Mouse (Mus musculus) midbrain, embryonic 16.5 days (tissue): Measurements from ENCODE around the gene Nup205. TPM values are rescaled to one million over a fixed set of nuclear protein-coding genes. Genes with fewer than 3 reads are reported as not detected.

ENCODE experiments used
- ATAC-seq: fragments of 200-750 bp; cut with Nextera tagmentation; 2 replicates; pipeline ENCODE4 v1.8.0; 2017; ENCODE audit warnings: moderate TSS enrichment
- H3K27ac ChIP-seq: fragments of 300-500 bp; sonication (generic); 2 replicates; pipeline ENCODE4 v1.5.1; 2014; ENCODE audit warnings: mild to moderate bottlenecking, low read length, mixed read lengths
- H3K27me3 ChIP-seq: fragments of 300-500 bp; sonication (generic); 2 replicates; pipeline ENCODE4 v1.6.1; 2014; ENCODE audit warnings: low read depth, low read length, mixed read lengths; ENCODE audit not compliant: control insufficient read depth, insufficient read depth
- H3K36me3 ChIP-seq: fragments of 300-500 bp; sonication (generic); 2 replicates; pipeline ENCODE4 v1.6.1; 2014; ENCODE audit warnings: mild to moderate bottlenecking, low read length, moderate library complexity, mixed read lengths; ENCODE audit not compliant: control insufficient read depth, insufficient read depth
- H3K4me1 ChIP-seq: fragments of 300-500 bp; sonication (generic); 2 replicates; pipeline ENCODE4 v1.6.1; 2014; ENCODE audit warnings: mild to moderate bottlenecking, low read length, mixed read lengths; ENCODE audit not compliant: control insufficient read depth, insufficient read depth
- H3K4me2 ChIP-seq: fragments of 300-500 bp; sonication (generic); 2 replicates; pipeline ENCODE4 v1.6.1; 2014; ENCODE audit warnings: mild to moderate bottlenecking, low read length, mixed read lengths
- H3K4me3 ChIP-seq: fragments of 300-500 bp; sonication (generic); 2 replicates; pipeline ENCODE4 v1.5.1; 2014; ENCODE audit warnings: low read depth, mild to moderate bottlenecking, low read length, moderate library complexity, mixed read lengths
- H3K9ac ChIP-seq: fragments of 300-500 bp; sonication (generic); 2 replicates; pipeline ENCODE4 v1.6.1; 2014; ENCODE audit warnings: low read depth, low read length, mixed read lengths
- H3K9me3 ChIP-seq: fragments of 300-500 bp; sonication (generic); replicated peaks from 2 replicates; pipeline ENCODE4 v1.6.1; 2014; ENCODE audit warnings: mild to moderate bottlenecking, low read length, mixed read lengths; ENCODE audit not compliant: control insufficient read depth, poor library complexity, severe bottlenecking
- WGBS: fragments of 180-500 bp; shearing (Covaris S2); extraction: QIAGEN DNeasy Blood & Tissue Kit; methylation state at CpG from one replicate; pipeline ENCODE4 v1.1.7; 2014; 5-methylcytosine and 5-hydroxymethylcytosine counted together
- polyA plus RNA-seq: library from polyadenylated mRNA; unstranded; fragments of >200 nt; fragmentation: Nextera tagmentation; extraction: Ambion mirVana; gene quantifications from 2 replicates; pipeline ENCODE4 v1.2.1, GENCODE M21; 2015

The Nup205 gene
- polyA plus RNA-seq, 1 experiment from 2014 or later, result 23.9 TPM

- H3K9me3 ChIP-seq, result no peaks in the 10 kb centered on the region
- no peaks in the 10 kb centered on the region for H3K27me3 ChIP-seq
- H3K4me2 ChIP-seq, result no peak overlapping the region
- H3K4me3 ChIP-seq, result no peak overlapping the region
- 78% methylated on average over 13 of the region's 13 CpGs for WGBS
- no peak for ATAC-seq
- no peak overlapping the region for H3K9ac ChIP-seq
- H3K27ac ChIP-seq, result no peak overlapping the region
- H3K36me3 ChIP-seq, result no peaks in the 10 kb centered on the region
- H3K4me1 ChIP-seq, result no peaks in the 10 kb centered on the region
Observed at GRCm38 (mm10) chr6:35269643-35270042, 92.4 kb downstream of the Nup205 start.

- Histone ChIP-seq H3K27me3 (no peaks in the 10 kb centered on the region), H3K4me3 (no peak overlapping the region), H3K9me3 (no peaks in the 10 kb centered on the region), H3K36me3 (no peaks in the 10 kb centered on the region), H3K4me1 (no peaks in the 10 kb centered on the region), H3K9ac (no peak overlapping the region), H3K4me2 (no peak overlapping the region), H3K27ac (no peak overlapping the region)
- ATAC-seq, result peak; percentile 56; the same call in 1 of the 2 replicates
- WGBS, result 77% methylated on average over 12 of the region's 12 CpGs
Observed at GRCm38 (mm10) chr6:35271094-35271855, 94.1 kb downstream of the Nup205 start.

- H3K4me1 ChIP-seq, result no peaks in the 10 kb centered on the region
- H3K4me3 ChIP-seq, result no peak overlapping the region
- ATAC-seq, result no peak
- H3K27ac ChIP-seq, result no peak overlapping the region
- H3K36me3 ChIP-seq, result no peaks in the 10 kb centered on the region
- 88% methylated on average over 20 of the region's 20 CpGs for WGBS
- H3K9me3 ChIP-seq, result no peaks in the 10 kb centered on the region
- H3K4me2 ChIP-seq, result no peak overlapping the region
- no peaks in the 10 kb centered on the region for H3K27me3 ChIP-seq
- no peak overlapping the region for H3K9ac ChIP-seq
Observed at GRCm38 (mm10) chr6:35271868-35272765, 94.9 kb downstream of the Nup205 start.

GRCm38 (mm10) chr6:35273391-35274082, 96.3 kb downstream of the Nup205 start:
- no peaks in the 10 kb centered on the region for H3K9me3 ChIP-seq
- no peaks in the 10 kb centered on the region for H3K36me3 ChIP-seq
- no peak overlapping the region for H3K9ac ChIP-seq
- H3K4me2 ChIP-seq, result no peak overlapping the region
- WGBS, result 87% methylated on average over 11 of the region's 11 CpGs
- no peaks in the 10 kb centered on the region for H3K4me1 ChIP-seq
- no peak overlapping the region for H3K27ac ChIP-seq
- no peaks in the 10 kb centered on the region for H3K27me3 ChIP-seq
- H3K4me3 ChIP-seq, result no peak overlapping the region
- no peak for ATAC-seq

- no peaks in the 10 kb centered on the region for H3K36me3 ChIP-seq
- 65% methylated on average over 10 of the region's 10 CpGs for WGBS
Observed at GRCm38 (mm10) chr6:35277903-35278587, 100.8 kb downstream of the Nup205 start.

GRCm38 (mm10) chr6:35279306-35279705, 102.1 kb downstream of the Nup205 start:
- no peaks in the 10 kb centered on the region for H3K36me3 ChIP-seq
- no peak overlapping the region for H3K9ac ChIP-seq
- no peak overlapping the region for H3K27ac ChIP-seq
- no peak overlapping the region for H3K4me2 ChIP-seq
- H3K4me1 ChIP-seq, result no peaks in the 10 kb centered on the region
- no peak overlapping the region for H3K4me3 ChIP-seq
- no peaks in the 10 kb centered on the region for H3K27me3 ChIP-seq
- no peaks in the 10 kb centered on the region for H3K9me3 ChIP-seq
- no peak for ATAC-seq
- 84% methylated on average over 10 of the region's 10 CpGs for WGBS

More at GRCm38 (mm10) chr6:35277903-35278587, 100.8 kb downstream of the Nup205 start:
- Histone ChIP-seq H3K4me2 (no peak overlapping the region), H3K27ac (no peak overlapping the region), H3K4me1 (no peaks in the 10 kb centered on the region), H3K27me3 (no peaks in the 10 kb centered on the region), H3K9me3 (no peaks in the 10 kb centered on the region), H3K4me3 (no peak overlapping the region), H3K9ac (no peak overlapping the region)
- no peak for ATAC-seq

- Histone ChIP-seq H3K4me1 (no peaks in the 10 kb centered on the region), H3K27ac (no peak overlapping the region), H3K9ac (no peak overlapping the region), H3K36me3 (no peaks in the 10 kb centered on the region), H3K4me3 (no peak overlapping the region), H3K4me2 (no peak overlapping the region), H3K9me3 (no peaks in the 10 kb centered on the region), H3K27me3 (no peaks in the 10 kb centered on the region)
- WGBS, result 69% methylated on average over 11 of the region's 11 CpGs
- ATAC-seq, result peak; percentile 32; the same call in 1 of the 2 replicates
Observed at GRCm38 (mm10) chr6:35288114-35288761, 111.0 kb downstream of the Nup205 start.

- Histone ChIP-seq H3K4me1 (no peaks in the 10 kb centered on the region), H3K27ac (no peak overlapping the region), H3K4me3 (no peak overlapping the region), H3K36me3 (no peaks in the 10 kb centered on the region), H3K4me2 (no peak overlapping the region), H3K27me3 (no peaks in the 10 kb centered on the region), H3K9me3 (no peaks in the 10 kb centered on the region; the same call in 1 of the 2 replicates), H3K9ac (no peak overlapping the region)
- ATAC-seq, result no peak
- 18% methylated on average over 7 of the region's 7 CpGs for WGBS
Observed at GRCm38 (mm10) chr6:35288920-35289319, 111.7 kb downstream of the Nup205 start.
